Mouse (Mus musculus) frontal cortex, postnatal 10 days (tissue): ENCODE measurements at regions not wholly inside any gene's neighbourhood (a gene's known extent, or its start where the extent isn't known, plus 50 kb on each side); places are given as distances from the start of the nearest gene placed in this dataset.
A peak's percentile ranks its signal among the peaks of the same experiment; 100 is the strongest.
"Not testable (repeated sequence)": the region's sequence is repeated elsewhere in the genome, so short reads cannot be mapped to it uniquely, and the experiment has no call there.

Source experiments
- DNase-seq, 2 experiments: peaks; one replicate each; pipeline ENCODE4 v3.0.0; 2022; ENCODE audit warnings: low spot score in 2 of 2, mixed read lengths in 1 of 2

DNA sequence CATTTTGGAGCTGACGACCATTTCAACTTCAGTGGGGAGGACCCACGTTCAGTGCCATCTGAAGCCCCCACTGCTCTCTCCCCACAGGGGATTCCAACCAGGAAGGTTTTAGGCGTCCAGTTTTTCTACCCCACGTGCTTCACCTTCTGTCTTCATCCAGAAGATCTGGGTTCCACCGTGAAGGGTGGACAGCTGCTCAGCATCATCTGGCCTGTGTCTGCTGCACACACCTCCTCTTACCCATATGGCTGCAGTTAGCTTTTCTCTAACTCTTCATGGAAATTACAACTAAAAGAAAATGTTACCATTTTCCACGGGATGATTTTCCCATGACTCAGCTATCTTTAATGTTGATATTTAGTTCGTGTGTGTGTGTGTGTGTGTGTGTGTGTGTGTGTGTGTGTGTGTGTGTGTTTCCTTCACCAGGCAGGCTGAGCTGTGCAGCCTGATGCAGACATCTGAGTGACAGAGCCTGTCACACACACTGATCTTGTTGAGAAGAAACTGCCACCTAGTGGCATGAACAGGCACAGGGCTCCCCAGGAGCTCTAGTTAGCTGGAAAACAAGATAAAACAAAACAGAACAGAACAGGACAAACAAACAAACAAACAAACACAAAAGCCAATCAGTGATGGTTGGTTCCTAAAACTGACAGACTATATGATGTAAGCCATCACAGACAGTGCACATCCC lies 107.5 kb upstream of the Rasgrp1 start:
- DNase-seq = peak in 1 of 2 experiments; percentile 33

DNA sequence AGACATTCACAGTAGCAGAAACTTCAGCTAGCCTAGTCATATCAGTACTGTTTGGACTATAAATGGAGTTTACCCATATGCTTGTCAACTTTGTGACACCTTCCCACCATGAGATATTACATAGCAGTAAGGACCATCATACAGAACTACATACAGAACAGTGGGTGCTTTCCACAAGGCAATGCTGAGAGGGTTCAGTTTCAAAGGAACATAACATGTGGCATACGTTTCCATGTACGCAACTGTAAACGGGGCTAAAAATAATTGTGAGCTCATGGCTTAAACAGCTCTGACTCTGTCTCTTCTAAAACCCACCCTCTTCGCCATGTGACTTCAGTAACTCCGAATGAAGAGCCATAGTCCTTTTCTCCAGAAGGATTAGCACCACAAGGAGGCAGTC lies 109.0 kb upstream of the Rasgrp1 start:
- DNase-seq = no peak

DNA sequence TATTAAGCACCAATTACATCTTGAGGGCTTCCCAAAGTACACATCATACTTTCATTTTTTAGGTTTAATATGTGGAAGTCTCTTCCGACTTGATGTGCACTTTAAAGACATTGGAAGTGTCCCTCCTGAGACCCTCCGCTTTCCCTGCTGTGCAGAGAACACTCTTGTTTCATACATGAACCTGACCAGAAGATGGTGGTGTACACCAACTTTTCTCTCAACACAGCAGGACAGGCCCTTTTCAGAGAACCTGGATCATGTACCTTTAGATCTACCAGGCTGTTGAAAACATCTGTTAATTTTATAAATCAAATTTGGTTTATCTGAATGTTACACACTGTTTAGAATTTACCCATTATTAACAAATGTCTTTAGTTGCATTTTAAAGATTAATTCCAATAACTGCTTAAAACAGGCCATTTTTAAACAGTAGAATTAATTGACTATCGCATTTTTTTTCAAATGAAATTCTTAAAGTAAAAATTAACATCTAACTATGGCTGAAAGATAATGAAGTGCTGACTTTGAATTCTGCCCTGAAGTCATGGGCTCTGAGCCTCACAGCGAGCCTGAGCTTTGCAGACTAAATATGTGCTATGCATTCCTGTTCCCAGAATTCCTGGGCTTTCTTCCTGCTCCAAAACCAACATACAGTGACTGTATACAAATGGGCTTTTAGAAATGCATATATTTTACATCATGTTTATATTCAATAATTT lies 112.4 kb upstream of the Rasgrp1 start:
- DNase-seq = no peak

DNA sequence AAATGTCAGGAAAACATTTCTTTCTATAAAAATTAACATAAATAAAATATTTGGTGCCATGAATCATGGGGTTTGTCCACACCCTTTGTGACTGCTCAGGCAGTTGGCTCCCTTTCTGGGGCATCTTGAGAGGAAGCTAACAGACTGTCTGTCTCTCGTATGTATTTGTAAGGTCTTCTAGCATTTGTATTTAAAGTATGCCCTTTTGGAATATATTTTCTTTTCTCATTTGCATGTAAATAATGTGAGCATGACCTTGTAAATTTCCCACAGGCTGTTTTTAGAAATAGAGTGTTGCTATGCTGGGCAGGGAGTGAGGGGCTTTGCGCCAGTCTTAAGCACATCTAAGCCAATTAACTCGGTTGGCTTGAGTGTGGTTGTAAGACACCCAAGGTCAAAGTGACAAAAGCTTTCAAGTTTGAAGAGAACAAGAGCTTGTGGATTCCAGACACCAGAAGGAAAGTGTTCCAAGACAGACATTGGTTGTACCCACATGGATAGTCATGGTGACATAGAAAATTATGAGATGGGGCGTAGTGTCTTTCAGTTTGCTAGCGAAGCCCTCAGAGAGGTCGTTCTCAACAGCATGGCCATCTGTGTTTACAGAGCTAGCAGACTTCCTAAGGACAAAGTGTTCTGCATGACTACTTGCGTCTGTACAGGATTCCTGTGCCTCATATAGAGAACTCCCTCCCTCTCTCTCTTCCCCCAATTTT lies 113.1 kb upstream of the Rasgrp1 start:
- no peak for DNase-seq

DNA sequence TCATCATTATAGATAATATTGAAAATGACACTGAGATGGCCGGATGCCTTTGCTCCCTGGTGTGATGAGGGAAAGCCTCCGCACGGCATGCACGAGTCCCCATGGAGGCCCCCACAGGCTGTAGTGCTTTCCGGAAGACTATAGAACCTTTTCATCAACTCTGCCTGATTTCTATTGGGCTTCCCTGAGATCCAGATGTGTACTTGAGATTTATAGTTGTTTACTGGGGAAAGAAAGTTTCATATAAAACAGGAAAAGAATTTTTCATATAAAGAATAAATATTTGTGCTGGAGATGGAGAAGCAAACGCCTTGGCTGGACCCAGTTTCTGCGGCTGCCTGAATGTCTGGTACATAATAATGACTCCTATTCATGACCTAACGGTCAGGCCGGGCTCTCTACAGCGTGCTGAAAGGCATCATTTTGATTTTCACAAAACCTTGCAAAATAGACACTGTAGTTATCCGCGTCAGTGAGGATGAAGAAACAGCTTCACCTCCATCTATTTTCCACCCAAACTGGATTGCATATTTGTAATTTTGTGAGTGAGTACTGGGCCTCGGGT lies 113.7 kb upstream of the Rasgrp1 start:
- DNase-seq = no peak

DNA sequence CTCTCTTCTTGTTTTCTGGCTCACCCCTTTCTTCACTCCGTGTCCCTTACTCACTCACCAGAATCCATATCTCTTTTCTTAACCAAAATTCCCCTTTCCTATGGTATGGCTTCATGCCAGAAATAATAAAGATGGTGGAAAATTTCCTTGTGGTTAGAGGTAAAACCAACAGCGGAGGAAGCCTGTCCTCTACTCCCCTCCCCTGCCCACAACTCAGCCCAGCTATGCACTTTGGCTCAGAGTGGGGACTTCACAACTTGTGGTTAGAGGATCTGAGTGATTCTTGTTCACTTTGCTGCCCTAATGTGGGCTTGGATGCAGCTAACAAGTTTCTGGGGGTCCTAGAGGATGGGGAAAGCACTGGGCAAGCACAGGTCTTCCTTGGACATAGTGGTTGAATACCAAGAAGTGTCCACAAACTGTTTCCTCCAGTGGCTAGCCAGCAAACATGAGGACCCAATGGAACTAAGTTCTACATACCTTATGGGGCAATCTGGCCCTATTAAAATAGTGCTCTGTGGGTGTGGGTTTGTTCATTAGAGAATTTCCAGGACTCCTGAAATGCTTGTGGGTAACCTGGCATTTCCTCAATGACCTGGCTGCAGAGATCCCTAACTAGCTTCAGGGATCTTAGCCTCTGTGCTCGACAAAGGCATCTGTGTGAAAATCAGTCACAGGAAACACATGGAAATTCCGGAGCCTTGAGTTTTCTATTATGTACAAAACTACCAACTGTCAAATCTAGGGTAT lies 118.9 kb upstream of the Rasgrp1 start:
- DNase-seq = no peak

DNA sequence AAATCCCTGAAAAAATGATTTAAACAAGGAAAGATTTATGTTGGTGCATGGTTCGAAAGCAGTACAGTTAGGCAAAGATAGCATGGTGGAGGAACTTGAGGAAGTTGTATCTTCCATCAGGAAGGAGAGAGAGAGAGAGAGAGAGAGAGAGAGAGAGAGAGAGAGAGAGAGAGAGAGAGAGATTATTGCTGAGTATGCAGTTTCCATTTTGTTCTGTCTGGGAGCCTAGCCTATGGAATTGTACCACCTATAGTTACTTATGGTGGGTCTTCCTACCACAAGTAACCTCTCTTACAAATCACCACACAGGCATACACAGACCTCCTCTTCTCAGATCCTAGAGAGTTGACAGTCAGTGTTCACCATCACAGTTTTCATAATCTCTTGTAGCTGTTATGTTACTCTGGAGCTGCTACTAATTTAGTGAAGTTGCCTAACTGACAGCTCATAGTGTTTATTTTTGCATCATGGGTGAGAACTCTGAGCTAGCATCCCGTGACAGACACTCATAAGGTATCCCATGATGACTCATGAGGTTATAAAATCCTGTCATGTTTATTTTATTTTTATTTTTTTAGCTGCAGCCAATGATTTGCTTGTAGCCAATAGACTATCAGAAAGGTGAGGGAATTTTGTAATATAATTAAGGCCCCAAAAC lies 132.2 kb upstream of the Rasgrp1 start:
- DNase-seq = no peak

DNA sequence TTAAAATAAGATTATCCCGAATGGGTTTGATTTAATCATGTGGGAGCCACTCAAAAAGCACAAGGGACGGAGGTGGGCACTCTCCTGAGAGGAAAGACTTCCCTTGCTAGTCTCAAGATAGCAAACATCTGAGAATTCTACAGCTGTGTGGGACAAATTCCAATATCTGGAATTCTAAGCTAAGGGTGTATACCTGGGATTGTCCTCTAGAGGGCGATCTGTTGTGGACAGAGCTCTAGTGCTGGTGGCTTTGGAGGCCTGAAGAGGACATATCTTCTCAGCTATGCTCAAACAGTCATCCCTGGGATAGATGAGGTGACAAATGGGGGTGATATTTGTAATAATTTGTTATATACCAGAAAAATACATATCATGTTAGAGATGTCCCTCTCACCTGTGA lies 132.8 kb upstream of the Rasgrp1 start:
- DNase-seq = no peak

DNA sequence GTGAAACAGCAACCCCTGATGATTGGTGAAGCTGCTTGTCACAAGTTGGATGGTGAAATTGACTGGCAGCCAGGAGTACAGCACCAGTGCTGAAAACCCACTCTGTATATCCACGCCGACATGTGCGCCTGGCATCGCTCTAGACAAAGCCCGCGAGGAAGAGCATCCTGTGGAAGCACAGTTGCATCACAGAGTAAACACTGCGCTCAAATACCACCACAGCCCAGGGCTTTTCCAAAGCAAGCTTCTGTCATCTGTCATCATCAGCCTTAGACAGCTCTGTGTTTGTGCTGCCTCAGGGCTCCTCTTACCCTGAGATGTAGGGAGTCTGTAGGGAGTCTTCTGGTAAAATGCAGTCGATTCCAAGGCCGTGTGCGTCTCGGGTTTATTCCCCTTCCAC lies 134.7 kb upstream of the Rasgrp1 start:
- not testable (repeated sequence) for DNase-seq

DNA sequence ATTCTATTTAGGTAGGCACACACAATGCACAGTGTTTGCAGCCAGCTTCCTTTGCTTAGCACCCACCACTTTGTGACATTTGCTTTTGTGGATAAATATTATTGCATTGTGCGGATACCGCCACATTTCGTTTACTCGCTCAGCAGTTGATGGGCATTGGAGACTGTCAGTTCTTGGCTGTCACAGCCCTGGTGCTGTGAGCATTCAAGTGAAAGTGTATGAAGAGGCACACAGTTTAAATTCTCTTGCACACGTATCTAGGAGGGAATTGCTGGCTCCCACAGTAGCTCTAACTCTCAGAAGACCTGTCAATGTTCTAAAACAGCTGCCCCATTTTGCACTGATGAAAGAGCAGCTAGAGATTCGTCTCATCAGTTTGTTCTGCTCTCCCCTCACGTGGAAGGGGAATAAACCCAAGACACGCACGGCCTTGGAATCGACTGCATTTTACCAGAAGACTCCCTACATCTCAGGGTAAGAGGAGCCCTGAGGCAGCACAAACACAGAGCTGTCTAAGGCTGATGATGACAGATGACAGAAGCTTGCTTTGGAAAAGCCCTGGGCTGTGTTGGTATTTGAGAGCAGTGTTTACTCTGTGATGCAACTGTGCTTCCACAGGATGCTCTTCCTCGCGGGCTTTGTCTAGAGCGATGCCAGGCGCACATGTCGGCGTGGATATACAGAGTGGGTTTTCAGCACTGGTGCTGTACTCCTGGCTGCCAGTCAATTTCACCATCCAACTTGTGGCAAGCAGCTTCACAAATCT lies 136.6 kb upstream of the Rasgrp1 start:
- not testable (repeated sequence) for DNase-seq

DNA sequence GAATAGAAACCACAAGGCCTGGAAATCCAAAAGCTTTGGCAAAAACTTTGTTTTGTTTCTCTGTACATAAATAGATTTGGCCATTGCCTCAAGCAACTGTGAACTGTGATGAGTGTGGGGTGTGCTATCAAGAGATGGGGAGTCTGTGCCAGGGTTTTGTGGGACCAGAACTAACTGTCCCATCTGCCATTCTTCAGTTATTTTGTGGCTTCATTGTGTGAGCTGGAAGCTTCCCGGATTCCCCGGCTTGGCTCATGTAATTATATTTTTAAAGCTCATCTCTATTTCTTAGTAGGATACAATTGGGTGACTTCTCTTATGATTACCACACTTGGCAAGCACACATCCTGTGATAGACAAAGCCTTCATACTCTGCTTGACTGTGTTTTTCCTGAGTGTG lies 143.6 kb upstream of the Rasgrp1 start:
- no peak for DNase-seq

DNA sequence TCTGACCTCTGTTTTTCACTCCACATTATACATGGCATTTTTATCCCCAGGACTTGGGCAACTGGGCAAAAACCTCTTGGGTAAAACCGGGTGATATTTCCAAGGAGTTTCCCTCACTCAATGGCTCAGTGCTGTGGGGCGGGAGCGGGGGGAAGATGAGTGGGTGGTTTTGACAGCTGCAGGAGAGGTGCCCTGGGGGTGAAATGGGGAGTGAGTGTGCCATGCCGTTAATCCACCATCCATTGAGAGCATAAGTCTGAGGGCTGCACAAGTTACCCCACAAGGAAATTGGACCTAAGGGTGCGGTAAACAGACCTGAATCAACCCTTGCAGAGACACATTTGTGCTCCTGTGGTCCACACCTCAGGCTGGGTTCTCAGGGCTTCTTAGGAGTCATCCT lies 155.8 kb upstream of the Rasgrp1 start:
- DNase-seq = no peak

DNA sequence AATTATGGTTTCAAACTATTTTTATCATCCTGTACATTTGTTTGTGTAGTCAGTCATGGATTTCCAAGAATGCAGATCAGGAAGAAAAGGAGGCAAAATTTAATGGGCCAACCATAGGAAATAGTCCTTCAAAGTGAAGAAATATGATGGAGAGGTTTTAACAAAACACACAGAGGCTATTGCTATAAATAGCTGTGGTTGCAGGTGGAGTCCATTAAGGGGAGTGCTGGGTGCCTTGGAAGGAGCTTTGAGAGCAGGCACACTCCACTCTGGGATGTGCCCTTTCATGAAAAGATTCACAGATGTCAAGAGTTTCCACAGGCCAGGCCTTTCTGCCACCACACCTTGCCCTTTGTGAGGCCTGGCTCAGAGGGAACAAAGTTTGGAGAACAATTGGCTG lies 159.8 kb upstream of the Rasgrp1 start:
- DNase-seq = no peak

DNA sequence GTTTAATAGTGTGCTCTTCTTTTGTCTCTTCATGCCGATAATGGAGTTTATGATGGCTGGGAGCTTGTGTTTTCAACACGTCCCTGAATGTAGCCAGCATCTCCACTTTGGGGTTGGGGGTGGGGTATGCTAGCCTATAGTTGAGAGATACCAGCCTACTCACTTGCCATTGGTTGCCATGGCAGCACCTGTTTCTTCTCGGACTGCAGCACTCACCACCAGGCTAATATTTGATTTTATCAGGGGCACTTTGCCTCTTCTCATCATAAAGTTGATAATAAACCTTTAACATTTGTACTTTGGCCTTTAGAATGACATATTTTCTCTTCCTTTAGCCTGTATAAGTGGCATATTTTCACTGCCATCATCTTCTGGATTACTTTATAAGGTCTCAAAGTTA lies 168.9 kb upstream of the Rasgrp1 start:
- DNase-seq = no peak

DNA sequence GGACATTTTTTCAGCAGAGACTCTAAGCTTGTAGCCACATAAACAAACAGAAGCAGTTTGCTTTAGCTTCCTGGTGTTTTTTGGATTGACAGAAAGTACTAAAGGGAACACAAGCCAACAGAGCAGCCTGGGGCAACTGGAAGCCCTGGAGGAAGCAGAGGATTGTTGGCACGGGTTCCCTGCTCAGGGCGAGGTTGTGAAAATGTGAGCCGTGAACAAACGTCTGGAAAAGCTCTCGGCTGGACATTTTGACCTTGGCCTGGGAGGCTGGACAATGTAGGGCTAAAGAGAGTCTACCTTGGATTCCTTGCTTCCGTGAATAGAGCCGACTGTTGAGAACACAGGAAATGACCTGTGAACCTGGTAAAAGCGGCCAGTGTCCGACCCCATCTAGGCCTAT lies 169.8 kb upstream of the Rasgrp1 start:
- DNase-seq = no peak

DNA sequence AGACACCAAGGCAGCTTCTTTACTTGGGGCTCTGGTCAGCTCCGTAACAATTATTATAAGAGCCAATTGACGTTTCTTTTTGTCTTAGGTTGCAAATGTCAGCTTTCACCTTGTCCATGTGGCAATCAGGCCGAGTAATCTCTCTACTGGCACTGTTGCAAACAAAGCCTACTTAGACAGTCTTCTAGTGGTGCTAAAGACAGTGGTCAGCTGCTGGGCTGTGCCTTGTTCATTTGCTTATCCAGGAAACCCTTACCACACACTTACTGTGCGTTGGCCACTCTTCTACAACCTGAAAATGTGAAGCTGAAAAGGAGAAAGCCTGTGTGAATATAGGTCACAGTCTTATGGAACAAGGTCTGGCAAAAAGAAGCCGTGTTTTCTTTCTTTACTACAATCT lies 181.6 kb upstream of the Rasgrp1 start:
- no peak for DNase-seq

DNA sequence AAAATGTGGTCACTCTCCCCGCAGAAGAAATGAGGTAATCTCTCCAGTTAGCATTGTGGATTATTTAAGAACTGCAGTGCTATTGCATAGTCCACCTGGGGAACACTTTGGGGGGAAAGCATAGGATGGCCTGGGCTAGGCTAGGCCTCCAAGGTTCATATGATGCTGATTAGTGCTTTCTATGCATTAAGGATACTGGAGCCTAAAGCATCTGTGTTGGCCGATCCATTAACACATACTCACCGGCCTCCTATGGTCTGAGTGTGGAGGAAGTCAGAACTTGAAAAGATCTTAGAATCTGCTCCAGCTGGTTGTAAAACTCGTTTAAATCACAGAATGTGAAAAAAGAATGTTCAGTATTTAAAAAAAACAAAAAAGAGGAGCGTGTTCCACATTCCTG lies 196.1 kb upstream of the Rasgrp1 start:
- DNase-seq = no peak

DNA sequence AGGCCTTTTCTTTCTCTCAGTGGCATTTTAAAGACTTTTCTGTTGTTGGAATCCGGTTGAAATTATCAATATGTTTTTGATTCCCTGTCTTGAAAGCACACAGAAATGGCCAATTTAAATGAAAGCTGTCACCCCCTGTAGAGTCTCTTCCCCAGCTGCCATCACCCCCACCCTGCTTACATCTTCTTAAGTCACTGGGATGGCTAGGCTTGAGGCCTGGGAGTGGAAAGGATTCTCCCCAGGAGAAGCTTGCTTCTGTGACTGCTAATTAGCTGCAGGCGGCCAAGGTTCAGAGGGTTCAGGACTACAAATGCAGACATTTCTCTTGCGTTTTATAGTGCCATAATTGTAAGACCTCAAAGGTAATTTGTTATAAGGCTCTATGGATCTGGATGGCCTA lies 196.5 kb upstream of the Rasgrp1 start:
- no peak for DNase-seq

DNA sequence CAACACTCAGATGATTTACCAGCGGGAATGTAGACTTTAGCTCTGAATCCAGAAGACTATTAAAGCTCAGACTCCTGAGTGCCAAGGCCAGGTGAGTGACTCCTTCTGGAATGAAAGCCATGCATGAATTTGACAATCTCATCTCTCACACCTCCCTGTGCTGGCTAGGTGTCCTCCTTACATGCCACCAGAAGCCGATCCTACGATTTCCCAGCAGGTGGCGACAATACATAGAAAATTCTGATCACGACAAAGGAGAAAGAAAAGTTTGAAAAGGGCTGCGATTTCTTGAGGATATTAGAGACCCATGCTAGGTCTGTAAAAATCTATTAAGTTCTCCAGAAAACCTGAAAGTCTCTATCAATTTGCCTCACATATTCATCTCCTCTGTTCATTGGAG lies 198.7 kb upstream of the Rasgrp1 start:
- peak; percentile 28 to 68 for DNase-seq

DNA sequence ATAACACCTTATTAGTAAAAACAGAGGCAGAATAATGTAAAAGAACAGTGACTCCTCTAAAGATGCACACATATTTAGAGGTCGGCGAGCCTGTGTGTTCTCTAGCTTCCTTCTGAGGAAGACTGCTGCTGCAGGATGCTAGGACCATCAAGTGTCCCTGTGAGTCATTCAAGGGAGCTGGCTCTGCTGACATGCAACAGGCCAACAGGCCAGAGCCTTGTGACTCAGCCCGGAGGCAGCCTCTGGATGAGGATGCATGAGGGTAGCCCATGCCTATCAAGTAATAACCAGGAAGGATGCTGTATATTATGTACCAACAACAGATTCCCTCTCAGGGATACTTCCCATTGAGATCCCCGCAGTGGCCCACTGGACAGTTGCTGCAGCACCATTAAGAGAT lies 199.5 kb upstream of the Rasgrp1 start:
- DNase-seq = no peak
